Mouse (Mus musculus): Measurements from ENCODE around the gene Kcnh7. TPM values are rescaled to one million over a fixed set of nuclear protein-coding genes. Genes with fewer than 3 reads are reported as not detected.
A peak's percentile ranks its signal among the peaks of the same experiment; 100 is the strongest.
"Not testable (repeated sequence)": the region's sequence is repeated elsewhere in the genome, so short reads cannot be mapped to it uniquely, and the experiment has no call there.

Kcnh7 gene
- total RNA-seq, 1 experiment from 2014 or later = not detected

- no peak for DNase-seq
Measured at GRCm38 (mm10) chr2:62715260-62715659, 468.8 kb downstream of the Kcnh7 start.

- not testable (repeated sequence) for DNase-seq
Measured at GRCm38 (mm10) chr2:62714362-62714761, 469.7 kb downstream of the Kcnh7 start.

GRCm38 (mm10) chr2:62709633-62710032 is 474.5 kb downstream of the Kcnh7 start:
- DNase-seq = no peak

- DNase-seq = no peak
Measured at GRCm38 (mm10) chr2:62706313-62706712, 477.8 kb downstream of the Kcnh7 start.

GRCm38 (mm10) chr2:62685934-62686333 is 498.2 kb downstream of the Kcnh7 start:
- DNase-seq = no peak

GRCm38 (mm10) chr2:62684989-62685595 is 499.0 kb downstream of the Kcnh7 start:
- DNase-seq = no peak

- DNase-seq = no peak
Measured at GRCm38 (mm10) chr2:62681667-62682066, 502.4 kb downstream of the Kcnh7 start.

- no peak for DNase-seq
Measured at GRCm38 (mm10) chr2:62672788-62673187, 511.3 kb downstream of the Kcnh7 start.

- no peak for DNase-seq
Measured at GRCm38 (mm10) chr2:62670767-62671166, 513.3 kb downstream of the Kcnh7 start.

- DNase-seq = no peak
Measured at GRCm38 (mm10) chr2:62670301-62670700, 513.8 kb downstream of the Kcnh7 start.

GRCm38 (mm10) chr2:62669848-62670247 is 514.2 kb downstream of the Kcnh7 start:
- DNase-seq = no peak

GRCm38 (mm10) chr2:62665536-62665935 is 518.6 kb downstream of the Kcnh7 start:
- no peak for DNase-seq

GRCm38 (mm10) chr2:62664839-62665238 is 519.2 kb downstream of the Kcnh7 start:
- DNase-seq = no peak

- DNase-seq = peak; percentile 86
Measured at GRCm38 (mm10) chr2:62664135-62664670, 519.9 kb downstream of the Kcnh7 start, which contains the start of gene Gca. TSS of gene Gca (plus strand) at chr2:62664285.

GRCm38 (mm10) chr2:62662560-62662959 is 521.5 kb downstream of the Kcnh7 start:
- DNase-seq = no peak

GRCm38 (mm10) chr2:62660565-62660964 is 523.5 kb downstream of the Kcnh7 start:
- DNase-seq = no peak

GRCm38 (mm10) chr2:62656072-62656471 is 528.0 kb downstream of the Kcnh7 start:
- no peak for DNase-seq

GRCm38 (mm10) chr2:62654519-62655338 is 529.4 kb downstream of the Kcnh7 start:
- DNase-seq = peak; percentile 51

- DNase-seq = no peak
Measured at GRCm38 (mm10) chr2:62652466-62652865, 531.6 kb downstream of the Kcnh7 start.

- no peak for DNase-seq
Measured at GRCm38 (mm10) chr2:62651890-62652289, 532.2 kb downstream of the Kcnh7 start.

- no peak for DNase-seq
Measured at GRCm38 (mm10) chr2:62646671-62647289, 537.3 kb downstream of the Kcnh7 start.

GRCm38 (mm10) chr2:62646014-62646645 is 538.0 kb downstream of the Kcnh7 start, which contains the start of gene Ifih1:
TSS of gene Ifih1 (minus strand) at chr2:62646255.
- DNase-seq = peak; percentile 60
